Mouse (Mus musculus): ENCODE data around the gene Zfp712.

DNA sequence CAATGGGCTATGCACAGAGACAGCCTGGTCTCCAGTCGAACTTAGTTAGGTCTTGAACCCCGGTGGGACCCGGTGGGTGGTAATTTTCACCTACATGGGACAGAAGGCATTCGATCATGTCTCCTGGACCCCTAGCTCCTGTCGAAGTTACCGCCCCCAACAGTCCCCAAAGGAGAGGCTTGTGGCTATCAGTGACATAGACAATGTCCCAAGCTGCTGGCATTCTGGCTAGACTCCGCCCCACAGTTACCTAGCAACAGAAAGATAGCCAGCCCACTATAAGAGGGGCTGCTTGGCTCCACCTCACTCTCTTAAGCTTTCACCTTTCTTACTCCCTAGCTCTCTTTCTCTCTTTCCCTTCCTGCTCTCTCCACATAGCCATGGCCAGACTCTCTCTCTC, 1.5 kb upstream of the Zfp712 start:
- TF ChIP-seq GATA1 (IDR thresholded peaks at IDR 0.05; ENCODE audit: borderline replicate concordance, low read length) (no peak), FLI1 (IDR thresholded peaks at IDR 0.05; ENCODE audit: low read length) (no peak)

Data from megakaryocyte, embryonic 14.5 days (primary cell).